Mouse (Mus musculus): ENCODE results near the gene Wdr18.

Gene Wdr18

DNA sequence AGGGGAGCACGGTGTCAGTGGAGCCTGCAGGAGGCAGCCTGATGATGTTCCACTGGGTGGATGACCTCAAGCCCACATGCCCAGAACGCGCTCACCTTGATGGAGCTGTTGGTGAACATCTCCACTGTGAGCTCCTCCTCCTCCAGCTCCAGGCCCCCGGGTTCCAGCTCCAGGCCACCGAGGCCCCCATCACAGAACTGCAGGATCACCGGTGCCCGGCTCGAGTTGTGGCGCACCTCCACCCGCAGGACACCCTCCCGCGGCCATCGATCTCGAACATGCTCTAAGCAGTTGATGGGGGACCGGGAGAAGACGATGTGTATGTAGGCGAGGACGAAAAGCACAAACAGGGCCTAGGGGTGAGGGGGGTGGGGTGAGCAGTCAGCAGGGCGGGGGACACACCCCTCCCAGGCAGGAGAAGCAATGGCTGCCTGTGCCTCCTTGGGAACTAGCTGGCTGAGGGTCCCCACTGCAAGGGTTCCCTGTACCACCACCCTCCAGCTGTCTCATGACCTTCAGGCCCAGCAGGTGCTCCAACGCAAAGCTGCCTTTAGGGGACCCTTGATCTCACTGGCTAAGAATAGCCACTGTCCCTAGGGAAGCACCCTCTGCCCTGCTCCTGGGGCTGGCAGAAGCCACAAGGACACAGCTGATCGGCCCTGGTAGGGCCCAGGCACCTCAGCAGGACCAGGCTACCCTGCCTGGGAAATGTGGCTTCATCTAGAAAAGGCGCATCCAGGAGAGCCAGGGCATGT, 19.6 kb downstream of the Wdr18 start:
- no peak for DNase-seq

DNA sequence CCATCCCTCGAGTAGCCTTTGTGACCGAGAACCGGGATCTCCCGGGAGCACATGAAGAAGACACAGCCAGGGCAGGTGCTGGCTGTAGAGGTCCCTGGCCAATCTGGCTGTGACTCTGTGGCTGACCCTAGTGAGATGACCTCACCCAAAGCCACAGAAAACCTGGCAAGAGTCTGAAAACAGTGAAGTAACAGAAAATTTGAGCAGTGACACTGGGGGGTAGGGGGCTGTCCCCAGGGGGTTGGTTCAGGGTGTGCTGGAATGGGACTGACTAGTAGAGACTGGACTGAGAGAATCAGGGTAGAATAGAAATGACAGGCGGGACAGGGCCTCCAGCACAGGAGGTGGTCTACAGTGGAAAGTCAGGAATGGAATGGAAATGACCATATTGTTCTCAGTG, 23.3 kb downstream of the Wdr18 start:
- no peak for DNase-seq

DNA sequence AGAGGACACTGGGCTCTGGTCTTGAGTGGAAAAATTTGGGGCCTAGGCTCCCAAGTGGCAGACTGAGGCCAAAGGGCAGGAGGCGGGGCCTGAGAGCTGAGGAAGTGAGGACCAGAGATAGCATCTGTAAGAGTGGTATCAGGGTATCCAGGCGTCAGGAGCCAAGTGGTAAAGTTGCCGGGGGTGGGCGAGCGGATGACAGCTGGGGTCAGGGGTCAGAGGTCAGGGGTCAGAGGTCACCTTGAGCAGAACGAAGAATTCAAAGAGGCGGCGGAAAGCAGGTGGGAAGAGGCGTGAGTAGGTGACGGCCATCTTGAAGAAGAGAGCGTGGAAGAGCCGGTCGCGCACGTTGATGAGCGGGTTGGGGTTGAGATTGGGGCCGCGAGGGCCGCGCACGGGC, 23.7 kb downstream of the Wdr18 start:
- DNase-seq, result peak; percentile 80 to 87

DNA sequence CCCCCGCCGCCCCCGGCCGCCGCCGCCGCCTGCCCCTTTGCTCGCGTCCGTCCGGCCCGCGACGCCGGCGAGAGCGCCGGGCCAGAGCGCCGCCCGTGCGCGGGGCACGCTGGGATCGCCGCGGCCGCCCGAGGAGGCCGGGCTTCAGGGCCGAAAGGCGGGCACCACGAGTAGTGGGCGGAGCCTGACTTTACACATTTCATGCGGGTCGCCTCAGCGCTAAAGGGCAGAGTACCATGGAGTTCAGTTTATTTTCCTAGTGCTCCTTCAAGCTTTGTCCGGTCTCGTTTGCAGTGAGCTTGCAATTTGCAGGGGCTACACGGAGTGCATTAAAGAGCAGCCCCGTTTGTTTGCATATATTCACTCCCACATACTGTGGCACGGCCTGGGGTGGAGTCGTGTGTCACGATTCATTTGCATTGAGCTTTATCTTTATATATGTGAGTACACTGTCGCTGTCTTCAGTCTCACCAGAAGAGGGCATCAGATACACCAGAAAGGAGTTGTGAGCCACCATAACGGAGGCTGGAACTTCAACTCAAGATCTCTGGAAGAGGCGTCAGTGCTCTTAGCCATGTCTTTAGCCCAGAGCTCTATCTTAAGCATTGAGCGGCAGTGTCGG, 24.4 kb downstream of the Wdr18 start, which contains the start of gene Tmem259:
TSS of gene Tmem259 (minus strand) at position 136 of the 622 bp plus-strand sequence.
- DNase-seq, result peak; percentile 89

DNA sequence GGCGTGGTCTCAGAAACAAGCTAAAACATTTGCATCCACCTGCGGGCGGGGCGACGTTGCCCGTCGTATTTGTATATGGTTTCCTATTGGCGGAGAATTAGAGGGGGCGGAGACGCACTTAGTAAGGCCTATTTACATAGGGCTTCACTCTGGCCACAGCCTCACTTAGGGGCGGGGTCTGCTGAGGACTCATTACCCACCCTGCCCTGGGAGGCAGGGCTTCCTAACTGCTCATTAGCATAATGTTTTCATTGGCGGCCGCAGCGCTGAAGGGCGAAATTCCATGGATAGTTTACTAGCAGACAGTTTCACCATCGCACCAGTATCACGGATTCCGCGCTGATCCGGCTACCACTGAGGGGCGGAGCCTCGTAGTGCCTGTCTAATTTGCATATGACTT, 24.9 kb downstream of the Wdr18 start:
- peak; percentile 99 to 100 for DNase-seq

DNA sequence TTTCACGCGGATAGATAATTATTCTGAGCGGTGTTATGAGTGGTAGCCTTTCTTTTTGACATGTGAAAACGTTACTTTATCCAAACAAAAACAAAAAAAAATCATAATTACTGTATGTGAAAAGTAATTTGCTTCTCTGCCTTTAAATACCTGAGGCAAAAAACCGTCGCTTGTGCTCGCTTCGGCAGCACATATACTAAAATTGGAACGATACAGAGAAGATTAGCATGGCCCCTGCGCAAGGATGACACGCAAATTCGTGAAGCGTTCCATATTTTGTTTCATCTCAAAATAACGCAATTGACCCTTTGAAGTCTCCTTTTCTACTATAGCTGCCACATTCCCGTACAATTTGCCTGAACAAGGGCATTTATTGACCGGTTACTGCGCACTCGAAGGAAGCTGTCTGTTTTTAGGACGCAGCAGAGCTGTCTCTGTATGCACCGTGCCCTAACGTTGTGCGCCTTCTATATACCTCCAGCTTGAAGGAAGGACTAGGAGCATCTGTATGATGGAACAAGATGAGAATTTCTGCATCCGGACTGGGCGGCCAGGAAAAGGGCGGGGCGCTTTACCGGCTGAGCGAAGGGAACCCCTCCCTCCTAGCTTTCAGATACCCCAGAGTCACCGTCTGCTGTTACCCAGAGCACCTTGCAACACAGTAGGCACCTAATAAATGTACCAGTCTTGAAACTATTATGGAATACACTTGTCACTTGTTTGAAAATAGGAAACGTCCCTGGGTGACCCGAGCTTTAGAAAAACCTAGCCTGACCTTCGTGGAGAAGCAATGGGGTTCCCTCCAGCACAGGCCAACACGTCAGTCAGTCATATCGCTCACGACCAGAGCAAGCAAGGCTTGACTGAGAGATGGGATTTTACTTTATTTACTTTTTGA, 25.6 kb downstream of the Wdr18 start:
- peak; percentile 65 to 66 for DNase-seq

DNA sequence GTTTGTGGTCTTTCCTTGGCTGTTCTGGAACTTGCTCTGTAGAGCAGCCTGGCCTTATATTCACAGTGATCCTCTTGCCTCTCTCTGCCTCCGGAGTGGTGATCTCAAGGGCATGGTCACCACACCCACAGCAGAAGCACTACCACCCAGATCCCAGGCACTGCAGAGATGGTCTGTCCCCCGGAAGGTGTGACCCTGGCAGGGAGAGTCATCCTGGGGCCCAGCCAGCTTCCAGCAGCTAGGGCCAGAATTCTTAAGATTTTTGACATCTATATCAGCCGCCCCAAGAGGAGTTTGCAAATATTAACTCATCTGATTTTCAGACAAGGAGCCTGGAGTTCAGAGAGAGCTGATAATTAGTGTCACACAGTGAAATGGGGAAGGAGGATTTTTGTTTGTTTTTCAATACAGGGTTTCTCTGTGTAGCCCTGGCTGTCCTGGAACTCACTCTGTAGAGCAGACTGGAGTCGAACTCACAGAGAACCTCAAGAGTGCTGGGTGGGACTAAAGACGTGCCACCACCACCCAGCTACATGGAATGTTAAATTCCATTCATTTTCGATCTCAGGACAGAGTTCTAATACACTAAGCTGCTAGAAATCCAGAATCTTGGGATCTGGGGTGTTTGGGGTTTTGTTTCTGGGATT, 26.4 kb downstream of the Wdr18 start:
- DNase-seq, result no peak

DNA sequence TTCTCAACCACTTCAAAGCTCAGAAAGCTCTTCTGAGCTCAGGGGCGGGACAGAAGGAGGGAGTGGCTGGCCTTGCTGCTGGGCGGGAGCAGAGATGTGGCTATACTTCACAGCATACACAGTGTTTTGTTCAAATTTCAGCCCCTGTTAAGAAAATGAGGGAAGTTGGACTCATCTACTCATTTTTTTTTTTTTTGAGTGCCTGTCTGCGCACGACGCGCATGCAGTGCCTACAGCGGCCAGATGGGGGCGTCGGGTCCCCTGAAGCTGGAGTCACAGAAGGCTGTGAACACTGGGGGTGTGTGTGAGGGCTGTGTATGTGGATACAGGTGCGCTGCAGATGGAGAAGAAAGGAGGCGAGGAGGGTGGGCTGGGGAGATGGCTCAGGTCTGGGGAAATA, 27.0 kb downstream of the Wdr18 start:
- DNase-seq, result peak; percentile 75 to 89

DNA sequence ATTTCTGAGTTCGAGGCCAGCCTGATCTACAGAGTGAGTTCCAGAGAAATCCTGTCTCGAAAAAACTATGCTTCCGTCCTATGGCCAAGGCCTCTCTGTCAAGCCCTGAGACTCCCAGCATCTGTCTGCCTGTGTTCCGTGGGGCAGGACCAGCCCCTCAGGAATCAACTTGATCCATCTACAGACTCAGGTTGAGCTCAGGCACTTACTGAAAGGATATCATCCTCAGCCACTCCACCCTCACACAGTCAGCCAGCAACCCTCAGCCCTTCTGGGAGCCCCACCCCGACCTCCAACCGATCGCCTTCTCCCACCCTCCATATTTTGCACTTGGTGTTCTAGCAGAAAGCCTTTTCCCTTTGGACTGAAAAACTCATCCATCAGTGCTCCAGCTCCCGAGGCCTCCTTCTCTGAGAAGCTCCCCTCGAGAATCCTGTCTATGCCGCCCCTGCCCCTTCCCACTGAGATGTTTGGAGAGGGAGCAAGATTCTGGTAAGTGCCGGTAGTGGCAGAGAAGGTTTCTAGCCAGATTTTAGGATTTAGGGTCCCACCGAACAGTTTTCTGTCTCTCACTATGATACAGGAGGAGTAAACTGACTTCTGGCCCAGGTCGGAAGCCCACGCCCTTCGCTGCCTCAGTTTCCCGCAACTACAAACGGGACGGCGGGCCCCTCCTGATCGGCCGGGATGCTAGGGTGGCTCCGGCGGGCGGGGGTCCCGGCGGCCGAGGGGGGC, 28.0 kb downstream of the Wdr18 start:
- no peak for DNase-seq

DNA sequence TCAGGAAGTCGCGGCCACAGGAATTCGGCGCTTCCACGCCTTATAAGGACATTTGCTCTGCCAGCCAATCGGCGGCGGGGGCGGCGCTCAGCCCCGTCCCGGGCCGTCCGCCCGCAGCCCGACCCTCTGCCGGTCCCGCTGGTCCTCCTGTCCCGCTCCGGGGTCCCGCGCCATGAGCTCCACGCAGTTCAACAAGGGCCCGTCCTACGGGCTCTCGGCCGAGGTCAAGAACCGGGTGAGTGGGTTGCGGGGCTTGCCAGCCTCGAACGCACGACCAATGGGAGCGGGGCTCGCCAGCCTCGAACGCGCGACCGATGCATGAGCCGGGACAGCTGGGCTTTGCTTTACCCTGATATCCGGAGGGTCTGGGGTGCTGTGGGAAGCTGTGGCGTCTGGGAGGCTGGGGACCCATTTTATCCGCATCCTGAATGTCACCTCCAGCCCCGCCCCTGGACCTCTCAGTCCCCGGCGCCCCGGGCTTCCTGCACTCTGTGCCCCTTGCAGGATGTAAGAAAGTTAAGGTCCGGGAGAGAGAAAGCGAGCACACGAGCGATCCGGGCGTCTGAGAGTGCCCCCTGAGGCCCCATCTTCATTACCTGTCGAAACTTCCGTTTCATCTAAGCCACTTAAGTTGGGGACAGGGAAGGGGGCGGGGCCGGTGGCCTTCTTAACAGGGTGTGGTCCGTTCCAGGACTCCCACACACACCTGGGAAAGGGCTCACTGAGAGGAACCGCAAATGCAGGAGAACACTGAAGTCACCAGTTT, 28.7 kb downstream of the Wdr18 start, which contains the start of gene Cnn2:
TSS of gene Cnn2 (plus strand) at position 79 of the 766 bp plus-strand sequence.
- DNase-seq, result peak; percentile 48 to 57

DNA sequence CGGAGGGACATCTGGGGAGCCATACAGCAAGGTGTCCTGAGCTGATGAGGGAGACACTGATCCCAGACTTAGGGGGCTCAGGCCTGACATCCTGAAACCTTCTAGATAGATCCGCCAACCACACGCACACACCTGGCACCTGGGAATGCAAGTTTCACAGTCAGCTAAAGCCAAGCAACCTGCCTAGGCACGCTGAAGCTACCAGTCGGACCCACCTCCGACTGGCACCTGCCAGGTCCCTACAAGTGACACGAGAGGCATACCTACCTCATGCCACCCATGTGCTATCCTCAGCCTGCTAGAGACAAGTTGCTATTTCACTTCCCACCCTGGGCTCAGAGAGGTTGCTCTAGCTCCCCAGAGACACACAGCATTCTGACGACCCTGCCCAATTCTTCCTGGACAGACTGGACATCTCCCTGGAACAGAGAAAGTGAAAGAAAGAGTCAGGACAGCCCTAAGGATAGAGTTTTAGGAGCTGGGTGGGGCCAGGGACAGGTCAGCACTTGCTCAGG, 29.4 kb downstream of the Wdr18 start:
- no peak for DNase-seq

DNA sequence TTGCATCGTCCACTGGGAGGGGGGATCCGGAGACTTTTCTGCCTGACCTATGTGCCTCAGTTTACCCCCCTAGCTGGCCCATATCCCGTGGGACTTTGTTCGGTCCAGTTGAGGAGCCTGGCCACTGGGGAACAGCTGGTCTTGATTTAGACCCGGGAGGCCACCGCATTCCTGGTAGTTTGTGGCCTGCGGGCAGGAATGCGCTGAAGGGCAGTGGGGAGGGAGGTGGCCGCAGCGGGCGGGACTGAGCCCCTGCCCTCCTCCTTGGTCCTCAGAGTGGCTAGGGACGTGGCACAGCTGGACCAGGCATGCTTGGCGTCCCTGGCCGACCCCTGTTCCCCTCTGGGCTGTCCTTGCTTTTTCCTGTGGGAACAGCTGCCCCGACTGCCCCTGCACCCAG, 29.9 kb downstream of the Wdr18 start:
- no peak for DNase-seq

DNA sequence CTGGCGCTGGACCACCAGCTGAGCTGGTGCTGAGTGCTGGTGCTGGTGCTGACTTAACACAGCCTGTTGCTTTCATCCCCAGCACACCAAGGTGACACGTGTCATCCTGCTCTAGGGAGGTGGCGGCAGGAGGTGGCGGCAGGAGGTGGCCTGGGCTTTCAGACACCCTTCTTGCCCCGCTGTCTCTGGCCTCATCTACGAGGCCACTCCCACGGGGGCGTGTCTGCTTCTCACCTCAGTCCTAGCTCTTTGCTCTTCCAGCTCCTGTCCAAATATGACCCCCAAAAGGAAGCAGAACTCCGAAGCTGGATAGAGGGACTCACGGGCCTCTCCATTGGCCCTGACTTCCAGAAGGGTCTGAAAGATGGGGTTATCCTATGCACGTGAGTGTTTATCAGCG, 31.1 kb downstream of the Wdr18 start:
- no peak for DNase-seq

DNA sequence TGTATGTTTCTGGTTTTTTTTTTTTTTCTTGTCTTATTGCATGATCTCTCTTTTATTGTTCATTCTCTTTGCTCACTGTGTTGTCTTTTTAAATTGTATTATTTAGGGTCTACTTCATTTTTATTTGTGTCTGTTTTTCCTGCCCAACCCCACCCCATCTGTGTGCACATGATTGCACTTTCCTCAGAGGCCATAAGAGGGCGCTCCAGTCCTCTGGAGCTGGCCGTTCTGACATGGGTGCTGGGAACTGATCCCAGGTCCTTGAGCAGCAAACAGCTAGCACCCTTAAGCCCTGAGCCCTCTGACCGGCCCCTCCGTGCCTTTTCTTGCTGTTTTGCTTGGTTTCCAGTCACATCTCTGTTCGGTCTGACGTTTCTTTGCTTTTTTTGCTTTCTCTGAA, 31.6 kb downstream of the Wdr18 start:
- no peak for DNase-seq

DNA sequence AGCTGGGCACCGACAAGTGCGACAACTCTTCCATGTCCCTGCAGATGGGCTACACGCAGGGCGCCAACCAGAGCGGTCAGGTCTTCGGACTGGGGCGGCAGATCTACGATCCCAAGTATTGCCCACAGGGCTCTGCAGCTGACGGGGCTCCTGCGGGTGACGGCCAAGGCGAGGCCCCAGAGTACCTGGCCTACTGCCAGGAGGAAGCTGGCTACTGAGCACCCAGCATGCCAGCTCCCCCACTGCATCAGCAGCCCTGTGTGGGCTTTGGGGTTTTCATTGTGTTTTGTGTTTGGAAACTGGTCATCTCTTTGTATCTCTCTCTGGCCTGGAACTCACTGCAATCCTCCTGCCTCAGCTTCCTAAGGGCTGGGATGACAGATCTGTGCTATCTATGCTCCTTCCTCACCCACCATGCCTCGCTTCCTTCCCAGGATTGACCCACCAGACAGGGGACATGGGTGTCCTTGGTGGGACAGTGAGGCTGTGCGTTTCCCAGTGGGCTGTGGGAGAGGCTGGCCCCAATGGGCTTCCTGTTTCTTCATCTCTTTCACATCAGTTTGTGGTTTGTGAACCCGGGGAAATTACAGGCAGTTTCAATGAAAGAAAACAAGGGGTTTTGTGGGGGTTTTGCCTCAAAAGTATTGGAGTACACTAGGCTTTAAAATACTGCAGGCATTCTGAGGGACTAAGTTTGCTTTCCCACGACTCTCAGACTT, 34.6 kb downstream of the Wdr18 start:
- DNase-seq, result no peak

DNA sequence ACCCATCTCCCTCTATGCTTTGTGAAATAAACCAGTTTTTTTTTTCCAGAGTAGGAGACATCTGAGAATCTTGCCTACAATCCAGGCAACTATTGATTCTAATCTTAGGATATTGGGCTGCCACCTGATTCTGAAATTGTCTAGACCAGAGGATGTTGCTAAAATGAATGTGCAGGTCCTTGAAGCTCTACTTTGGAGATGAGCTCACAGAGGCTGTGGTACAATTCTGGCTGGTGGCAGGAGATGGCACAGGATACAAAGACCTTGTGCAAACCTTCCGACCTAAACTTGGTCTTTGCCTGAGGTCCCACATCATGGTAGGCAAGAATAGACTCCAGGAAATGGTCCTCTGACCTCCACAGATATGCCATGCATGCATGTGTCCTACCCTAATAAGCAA, 35.7 kb downstream of the Wdr18 start:
- no peak for DNase-seq

DNA sequence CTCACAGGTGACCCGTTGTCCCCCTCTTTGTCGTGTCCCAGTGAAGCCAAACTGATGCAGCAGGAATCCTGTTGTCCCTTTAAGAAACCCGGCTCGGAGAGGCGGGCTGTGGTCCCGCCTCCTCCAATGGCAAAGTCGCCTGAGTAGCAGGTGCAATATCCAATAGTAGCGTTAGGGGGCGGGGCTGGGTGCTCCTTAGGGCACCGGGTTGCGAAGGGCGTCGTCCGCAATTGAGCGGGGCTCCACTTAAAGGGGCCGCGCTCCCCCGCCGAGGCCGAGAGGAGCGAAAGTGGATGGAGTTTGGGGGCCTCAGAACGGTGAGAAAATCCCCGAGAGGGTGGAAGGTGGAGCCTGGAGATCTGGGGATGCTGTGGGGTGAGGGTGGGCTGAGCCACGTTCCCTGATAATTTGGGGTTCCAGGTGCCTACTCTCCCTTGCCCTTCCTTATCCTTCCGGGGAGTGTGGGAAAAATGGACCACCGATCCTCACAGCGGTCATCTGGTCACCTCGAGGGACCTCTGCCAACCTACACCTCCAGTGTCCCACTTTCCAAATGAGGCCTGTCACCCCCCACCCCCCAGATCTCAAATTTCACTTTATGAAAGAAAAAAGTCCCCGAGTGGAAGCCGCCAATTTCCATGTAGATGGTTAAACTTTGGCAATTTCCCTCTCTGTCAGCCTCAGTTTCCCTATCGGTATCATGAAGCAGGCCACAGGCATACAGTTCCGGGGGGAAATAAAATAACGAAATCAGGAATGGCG, 36.5 kb downstream of the Wdr18 start, which contains the start of gene Abca7:
TSS of gene Abca7 (plus strand) at position 223 of the 762 bp plus-strand sequence.
- DNase-seq, result peak; percentile 93 to 97

DNA sequence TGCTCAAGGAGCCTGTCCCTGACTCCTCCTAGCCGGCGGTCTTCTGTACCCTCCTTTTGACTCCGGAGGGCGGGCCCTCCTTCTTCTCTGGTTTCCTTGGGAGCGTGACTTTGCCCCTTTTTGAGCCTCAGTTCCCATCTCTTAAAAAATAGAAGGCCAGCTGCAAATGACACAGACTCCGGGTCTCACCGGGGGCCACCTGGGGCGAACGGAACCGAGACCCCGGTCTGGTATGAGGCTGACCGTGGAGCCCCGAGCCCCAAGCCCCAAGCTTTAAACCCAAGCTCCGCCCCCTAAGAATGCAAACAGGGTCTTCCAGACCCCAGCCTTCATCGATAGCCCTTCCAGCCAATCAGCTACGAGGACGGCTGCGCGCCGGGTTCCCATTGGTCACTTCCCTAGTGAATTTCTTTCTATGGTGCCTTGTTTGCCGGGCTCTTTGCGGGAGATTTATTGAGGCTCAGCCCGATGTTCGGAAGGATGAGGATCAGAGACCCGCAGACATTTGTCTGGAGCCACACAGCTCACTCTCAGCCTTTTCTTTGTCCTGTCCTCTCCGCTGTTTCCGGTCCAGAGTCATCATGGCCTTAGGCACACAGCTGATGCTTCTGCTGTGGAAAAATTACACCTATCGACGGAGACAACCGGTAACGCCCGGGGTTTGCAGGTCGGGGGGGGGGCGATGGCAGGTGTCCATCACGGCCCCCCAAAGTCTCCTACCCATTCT, 37.2 kb downstream of the Wdr18 start:
- DNase-seq, result peak in 1 of 2 experiments; percentile 52

DNA sequence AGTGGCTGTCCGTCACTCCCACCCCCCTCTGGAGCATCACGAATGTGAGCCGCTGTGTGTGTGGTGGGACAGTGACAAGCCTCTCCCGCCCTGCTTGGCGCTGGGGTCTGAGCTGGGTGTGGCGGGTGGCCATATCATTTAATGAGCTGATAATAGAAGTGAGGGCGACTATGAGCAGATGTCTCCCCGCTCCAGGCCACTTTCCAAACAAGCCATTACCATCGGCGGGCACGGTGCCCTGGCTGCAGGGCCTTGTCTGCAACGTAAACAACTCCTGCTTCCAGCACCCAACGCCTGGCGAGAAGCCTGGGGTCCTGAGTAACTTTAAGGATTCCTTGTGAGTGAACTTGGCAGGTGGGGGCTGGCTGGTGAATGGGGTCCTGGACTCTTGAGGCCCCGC, 37.9 kb downstream of the Wdr18 start:
- no peak for DNase-seq

Measured in kidney, adult 8-10 months (tissue).